Mouse (Mus musculus): ENCODE measurements around the gene Smad1.
"Not testable (repeated sequence)": the region's sequence is repeated elsewhere in the genome, so short reads cannot be mapped to it uniquely, and the experiment has no call there.

Gene Smad1

DNA sequence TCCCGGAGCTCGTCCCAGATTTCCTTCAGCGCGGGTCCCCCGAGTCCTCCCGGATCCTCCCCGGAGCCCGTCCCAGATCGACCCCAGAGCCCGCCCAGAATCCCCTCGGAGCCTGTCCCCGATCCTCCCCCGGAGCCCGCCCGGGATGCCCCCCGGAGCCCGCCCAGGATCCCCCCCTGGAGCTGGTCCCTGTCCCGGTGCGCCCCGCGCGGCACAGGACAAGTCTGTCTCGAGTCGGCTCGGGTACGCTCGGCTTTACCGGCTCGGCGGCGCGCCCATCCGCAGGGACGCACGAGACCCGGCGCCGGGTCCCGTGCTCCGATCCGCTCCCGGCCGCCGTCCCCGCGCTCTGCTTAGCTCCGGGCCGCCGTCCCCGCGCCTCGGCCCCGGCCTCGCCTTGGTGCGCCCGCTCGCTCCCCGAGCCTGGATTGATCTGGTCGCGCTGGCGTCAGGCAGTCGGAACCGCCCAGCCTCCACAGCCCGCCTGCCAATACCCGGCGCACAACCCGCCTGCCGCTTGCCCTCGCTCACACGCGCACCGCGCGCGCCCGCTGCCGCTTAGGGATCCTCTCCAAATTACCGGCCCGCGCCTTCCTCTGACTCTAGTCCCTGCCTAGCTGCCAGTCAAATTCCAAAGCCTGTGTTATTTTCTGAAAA, at the start of gene Smad1:
Gene Smad1, minus strand, starts transcription at position 525 of the 657 bp plus-strand sequence.
- DNase-seq (ENCODE audit: low spot score) = peak; percentile 95

DNA sequence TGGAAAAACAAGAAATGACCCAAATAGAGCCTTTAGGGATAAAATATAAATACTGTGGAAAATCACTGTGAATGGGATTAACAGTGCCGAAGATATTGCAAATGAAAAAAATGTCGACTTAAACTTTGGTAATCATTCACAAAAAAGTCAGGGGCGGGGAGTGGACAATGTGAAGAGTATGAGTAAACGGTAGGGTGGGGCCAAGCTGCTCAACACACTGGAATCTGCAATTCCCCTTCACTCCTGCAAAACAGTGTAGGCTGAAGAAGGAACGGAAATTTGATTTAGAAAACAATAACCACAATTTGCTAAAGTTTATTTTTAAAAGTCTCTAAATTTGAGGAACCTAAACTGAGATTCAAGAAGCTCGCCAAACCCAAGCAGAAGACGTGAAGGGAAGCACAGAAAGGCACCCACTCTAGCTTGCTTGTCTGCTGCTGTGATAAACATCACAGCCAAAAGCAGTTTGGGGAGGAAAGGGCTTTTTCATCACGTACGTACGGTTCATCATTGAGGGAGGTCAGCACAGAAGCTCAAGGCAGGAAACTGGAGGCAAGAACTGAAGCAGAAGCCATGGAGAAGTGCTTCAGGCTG, 48.0 kb upstream of the Smad1 start:
- no peak for DNase-seq (ENCODE audit: low spot score)

DNA sequence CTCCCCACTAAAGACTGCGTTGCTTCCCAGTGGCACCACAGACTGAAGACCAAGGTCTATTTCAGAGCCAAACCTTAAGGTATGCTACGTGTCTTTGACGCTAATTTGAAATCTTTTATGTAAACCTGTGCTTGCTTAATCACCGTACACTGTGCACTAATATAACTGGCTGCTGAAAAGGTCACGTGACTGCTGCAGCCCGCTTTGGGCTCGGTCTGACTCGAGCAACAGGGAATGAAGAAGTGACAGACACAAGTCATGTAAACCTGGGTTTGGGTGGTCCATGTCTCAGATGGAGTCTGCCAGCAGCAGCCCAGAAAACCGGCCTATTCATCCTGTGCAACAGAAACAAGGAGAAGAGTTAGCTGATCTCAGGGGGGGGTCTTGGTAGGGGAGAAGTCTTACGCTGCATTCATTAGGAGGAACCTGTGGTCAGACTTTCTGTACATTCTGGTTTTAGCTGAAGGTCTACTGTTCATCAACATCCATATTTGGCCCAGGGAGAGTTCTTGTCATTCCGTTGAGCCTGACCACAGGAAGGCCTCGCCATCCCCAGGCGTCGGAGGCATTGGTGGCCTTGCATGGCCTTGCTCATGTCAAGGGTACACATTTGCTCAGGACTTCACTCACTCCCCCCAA, 44.3 kb upstream of the Smad1 start:
- no peak for DNase-seq (ENCODE audit: low spot score)

- no peak for DNase-seq (ENCODE audit: low spot score)
Measured at GRCm38 (mm10) chr8:79433953-79434500, 34.7 kb upstream of the Smad1 start.

- DNase-seq (ENCODE audit: low spot score) = peak; percentile 33
Measured at GRCm38 (mm10) chr8:79414907-79415306, 15.6 kb upstream of the Smad1 start.

GRCm38 (mm10) chr8:79410501-79410900, 11.2 kb upstream of the Smad1 start:
- no peak for DNase-seq (ENCODE audit: low spot score)

DNA sequence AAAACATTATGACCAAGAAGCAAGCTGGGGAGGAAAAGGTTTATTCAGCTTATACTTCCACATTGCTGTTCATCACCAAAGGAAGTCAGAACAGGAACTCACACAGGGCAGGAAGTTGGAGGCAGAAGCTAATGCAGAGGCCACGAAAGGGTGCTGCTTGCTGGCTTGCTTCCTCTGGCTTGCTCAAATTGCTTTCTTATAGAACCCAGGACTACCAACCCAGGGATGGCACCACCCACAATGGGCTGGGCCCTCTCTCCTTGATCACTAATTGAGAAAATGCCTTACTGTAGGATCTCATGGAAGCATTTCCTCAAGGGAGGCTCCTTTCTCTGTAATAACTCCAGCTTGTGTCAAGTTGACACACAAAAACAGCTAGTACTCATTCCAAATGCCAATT, 8.0 kb upstream of the Smad1 start:
- DNase-seq (ENCODE audit: low spot score) = not testable (repeated sequence)

DNA sequence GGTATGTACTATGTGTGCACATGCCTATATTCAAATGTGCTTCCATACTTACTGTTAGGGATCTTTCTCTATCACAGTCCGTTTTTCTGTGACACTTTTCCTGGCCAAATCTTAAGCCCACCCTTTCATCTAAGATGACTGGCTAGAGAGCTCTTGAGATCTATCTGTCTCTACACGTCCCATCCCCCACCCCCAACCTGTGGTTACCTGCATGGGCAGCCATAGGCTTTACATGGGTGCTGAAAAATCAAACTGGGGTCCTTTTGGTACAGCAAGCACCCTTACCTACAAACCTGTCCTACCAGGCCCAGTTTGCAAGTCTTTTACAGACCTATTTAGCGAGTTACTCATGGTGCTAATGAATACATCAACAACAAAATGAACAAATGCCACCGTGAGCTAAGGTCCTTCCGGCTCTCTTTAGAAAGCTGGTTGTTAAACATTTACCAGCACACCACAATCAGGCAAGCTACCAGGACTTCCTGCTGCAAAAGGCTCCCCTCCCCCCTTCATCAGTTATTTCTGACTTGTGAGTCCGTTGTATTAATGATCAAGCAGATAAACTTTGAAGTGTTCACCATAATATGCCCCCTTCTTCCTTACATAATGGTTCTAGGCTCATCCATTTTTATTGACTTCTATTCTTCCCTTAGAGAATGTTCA, 5.7 kb upstream of the Smad1 start:
- DNase-seq (ENCODE audit: low spot score) = no peak

GRCm38 (mm10) chr8:79400671-79401070, 1.4 kb upstream of the Smad1 start:
- no peak for DNase-seq (ENCODE audit: low spot score)

DNA sequence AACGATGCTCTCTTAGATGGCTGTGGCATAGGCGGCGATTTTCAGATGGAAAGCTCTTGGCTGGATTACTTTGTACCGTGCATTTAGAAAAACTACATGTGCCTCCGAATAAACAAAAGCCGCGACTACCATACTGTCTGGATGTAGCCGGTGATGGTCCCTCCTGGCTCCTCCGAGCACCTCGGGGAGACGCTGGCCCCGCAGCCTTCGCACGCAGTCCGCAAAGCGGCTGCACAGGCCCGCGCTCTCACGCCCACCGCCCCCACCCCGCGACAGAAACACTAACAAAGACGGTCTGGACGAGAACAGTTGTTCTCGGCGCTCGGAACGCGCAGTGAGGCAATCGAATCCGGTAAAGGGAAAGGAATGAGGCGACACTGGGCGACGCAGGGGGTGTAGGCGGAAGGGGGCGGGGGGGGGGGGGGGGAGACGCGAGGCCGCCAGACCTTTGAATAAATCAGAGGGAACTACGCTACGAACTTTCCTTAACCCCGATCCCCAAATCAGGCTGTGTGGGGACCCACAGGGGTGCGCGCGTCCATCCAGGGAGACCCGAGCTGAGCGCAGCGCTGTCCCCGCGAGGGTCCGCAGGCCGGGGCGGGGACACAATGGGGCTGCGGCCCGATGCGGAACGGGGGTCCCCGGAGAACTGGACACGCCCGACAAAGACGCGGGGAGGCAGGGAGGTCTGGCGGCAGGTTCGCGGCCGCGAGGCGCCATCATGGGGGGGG, 902 bp downstream of the Smad1 start:
- peak; percentile 44 for DNase-seq (ENCODE audit: low spot score)

GRCm38 (mm10) chr8:79397705-79398250, 1.5 kb downstream of the Smad1 start:
- DNase-seq (ENCODE audit: low spot score) = no peak

DNA sequence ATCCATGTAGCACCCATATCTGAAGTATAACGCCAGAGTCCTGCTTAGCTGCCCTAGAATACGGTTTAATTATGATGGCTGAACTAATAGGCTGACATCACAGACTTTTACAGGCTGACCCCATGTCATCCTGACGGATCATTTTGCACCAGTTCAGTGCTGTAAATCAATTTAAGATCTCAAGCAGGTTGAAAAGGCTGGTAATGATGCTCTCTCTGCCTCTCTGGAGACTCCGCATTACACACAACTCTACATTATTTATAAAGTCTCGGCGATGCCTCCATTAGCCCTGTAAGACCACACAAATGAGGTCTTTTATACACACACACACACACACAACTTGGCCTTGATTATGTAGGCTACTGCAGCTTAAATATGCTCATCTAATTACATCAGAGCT, 2.4 kb downstream of the Smad1 start:
- DNase-seq (ENCODE audit: low spot score) = no peak

DNA sequence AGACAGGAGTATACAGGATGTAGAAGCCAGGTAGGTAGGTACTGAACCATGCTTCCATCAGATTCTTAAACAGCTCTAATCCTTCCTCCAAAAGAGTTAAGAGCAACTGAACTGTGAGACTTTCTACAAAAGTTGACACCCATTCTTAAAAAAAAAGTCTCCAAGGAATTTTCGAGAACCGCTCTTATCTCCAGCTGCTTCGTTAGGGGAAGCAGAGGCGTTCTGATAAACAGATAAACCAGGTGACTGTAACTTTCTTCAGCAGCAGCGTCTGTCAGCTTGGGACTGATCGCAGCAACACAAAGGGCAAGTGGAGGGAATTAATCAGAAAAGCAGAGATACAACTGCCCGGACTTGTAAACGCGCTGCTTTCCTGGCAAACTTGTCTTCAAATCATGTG, 5.3 kb downstream of the Smad1 start:
- DNase-seq (ENCODE audit: low spot score) = no peak

DNA sequence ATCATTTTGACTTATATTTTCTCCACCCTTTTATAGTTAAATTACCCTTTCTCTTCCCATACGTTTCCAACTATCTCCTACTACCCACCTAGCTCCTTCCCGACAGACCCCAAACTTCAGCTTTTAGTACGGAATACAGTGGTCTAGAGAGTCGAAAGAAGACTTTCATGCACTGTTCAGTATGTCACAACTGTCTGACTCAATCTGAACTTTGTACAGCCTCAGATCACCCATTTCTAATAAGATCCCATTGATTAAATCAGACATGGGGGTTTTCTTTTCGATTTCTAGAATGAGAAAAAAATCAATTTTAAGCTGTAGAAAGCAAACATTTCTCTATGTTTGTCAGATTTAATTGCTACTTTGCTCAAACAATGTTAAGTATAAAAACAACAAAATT, 6.1 kb downstream of the Smad1 start:
- no peak for DNase-seq (ENCODE audit: low spot score)

DNA sequence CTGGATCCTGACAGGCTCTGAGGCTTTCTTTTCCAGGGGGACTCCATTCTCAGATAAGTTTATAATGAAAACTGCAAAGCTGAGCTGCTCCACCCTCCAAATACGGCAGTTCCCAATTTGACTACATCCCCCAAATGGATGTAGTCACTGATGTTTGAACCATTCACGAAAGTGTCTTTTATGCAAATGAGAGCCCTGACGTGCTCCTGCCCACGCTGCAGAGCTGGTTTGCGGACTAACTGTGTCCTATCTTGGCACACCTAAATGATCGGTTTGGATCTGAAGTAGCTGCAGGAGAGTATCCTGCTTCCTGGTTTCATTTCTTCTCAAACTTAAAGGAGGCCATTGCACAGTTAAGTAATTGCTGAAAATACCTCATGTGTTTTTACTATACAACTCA, 6.7 kb downstream of the Smad1 start:
- DNase-seq (ENCODE audit: low spot score) = no peak

- DNase-seq (ENCODE audit: low spot score) = no peak
Measured at GRCm38 (mm10) chr8:79391454-79391853, 7.9 kb downstream of the Smad1 start.

DNA sequence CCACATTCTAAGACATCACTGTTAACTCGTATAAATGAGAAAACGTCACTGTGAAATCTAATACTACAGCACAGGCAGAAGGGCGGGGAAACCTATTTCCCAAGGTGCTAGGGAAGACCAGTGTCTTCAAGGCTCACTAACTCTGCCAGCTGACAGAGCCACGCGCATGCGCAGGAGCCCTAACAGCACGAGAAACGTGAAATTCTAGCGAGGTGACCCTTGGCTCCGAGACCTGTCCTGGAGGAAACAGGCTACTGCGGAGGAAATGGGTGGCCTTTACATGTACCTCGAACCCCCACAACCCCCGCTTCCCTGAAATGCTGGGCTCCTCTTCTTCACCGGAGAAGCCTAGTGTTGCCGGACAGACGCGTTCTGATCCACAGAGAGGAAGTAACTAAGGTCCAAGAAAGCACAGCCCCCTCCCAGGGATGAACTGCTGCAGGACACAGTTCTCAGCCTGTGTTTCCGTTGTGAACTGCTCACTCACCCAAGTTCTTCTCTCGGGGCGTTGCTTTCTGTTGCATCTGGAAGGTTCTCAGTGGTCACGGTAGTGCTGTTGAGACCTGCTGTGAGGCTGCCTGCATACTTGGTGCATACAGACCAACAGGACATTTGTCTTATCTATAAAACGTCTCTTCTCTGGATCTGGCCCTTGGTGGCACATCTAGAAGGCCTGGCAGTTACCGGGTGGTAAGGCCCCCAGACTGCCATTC, 10.1 kb downstream of the Smad1 start:
- DNase-seq (ENCODE audit: low spot score) = no peak

DNA sequence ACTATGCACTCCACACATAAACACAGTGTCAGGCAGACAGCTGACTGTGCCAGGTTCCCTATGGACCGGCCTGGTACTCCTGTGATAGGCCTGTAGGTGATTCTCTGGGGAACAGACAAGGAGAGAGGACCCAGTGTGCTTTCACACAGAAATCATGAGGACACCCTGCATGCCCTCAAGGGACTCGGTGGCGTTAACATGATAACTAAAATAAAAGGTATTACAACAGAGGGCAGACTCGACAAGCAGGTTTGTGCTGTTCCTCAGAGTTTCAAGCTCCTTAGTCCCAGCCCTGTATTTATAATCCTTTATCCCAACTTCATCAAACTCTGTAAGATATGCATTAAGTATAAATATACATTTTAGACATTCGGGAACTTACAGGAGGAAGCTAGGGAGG, 12.5 kb downstream of the Smad1 start:
- no peak for DNase-seq (ENCODE audit: low spot score)

DNA sequence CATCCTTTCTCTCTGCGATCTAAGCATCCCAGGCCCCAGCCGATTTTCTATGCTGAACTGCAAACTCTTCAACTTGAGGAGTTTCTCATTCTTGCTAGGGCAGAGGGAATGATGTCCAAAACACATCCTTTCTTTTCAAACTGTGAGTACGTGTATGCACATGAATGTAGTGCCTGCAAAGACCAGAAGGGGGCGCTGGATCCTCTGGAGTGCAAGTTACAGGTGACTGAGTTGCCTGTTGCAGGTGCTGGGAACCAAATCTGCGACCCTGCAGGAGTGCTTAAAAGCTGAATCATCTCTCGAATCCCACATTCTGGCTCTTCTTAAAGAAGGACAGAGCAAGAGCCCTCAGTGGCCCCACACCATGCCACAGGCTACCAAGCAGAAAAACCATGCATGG, 13.0 kb downstream of the Smad1 start:
- DNase-seq (ENCODE audit: low spot score) = no peak

DNA sequence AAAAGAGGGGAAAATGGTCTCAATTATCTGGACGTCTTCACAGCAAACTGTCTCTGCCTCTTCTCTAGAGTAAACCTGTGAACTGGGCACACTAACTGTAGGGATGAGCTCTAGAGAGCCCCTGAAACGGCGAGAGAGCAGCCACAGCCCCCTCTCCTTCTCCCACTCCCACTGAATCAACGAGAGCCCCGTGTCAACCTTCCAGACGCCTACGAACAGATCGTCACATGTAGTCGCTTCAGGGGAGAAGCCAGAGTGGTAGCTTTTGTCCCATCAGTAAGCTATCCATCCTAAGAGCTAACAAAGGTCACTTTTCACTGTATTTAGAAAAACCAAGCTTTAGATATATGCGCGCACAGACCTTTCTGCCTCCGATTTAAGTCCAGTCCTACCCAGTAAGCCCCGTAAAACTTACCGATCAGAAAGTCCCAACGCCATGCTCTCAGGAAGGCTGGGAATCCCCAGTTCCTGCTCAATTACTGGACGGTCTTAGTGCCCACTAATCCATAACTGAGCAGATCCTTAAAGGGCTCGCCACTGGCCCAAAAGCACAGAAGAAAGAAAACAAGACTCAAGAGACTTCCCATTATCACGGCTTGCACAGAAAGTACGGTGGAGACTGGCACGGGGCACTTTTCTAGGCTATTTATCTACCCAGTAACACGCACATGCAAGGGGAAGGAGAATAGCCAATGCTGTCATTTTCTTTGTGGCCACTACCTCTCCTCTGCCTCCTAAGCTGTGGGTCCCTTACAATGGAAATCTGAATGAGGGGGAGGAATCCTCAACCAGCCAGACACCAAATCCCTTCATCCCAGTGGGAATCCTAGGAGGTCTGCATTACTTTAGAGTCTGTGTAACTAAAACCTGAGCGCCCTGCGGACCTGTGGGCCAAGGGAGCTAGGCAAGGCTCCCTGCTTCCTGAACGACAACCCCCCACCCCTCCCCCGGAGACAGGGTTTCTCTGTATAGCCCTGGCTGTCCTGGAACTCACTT, 14.7 kb downstream of the Smad1 start:
- no peak for DNase-seq (ENCODE audit: low spot score)
